Mouse (Mus musculus) hindbrain, postnatal 0 days (tissue): ENCODE measurements around the gene Ccr5. TPM values are rescaled to one million over a fixed set of nuclear protein-coding genes. Genes with fewer than 3 reads are reported as not detected.

Experiments used
- ATAC-seq: fragments of 200-750 bp; cut with Nextera tagmentation; 2 replicates; pipeline ENCODE4 v1.8.0; 2017; ENCODE audit warnings: mild to moderate bottlenecking, moderate TSS enrichment, moderate library complexity
- DNase-seq: peaks from one replicate; pipeline ENCODE4 v3.0.0-alpha.2; 2015; ENCODE audit warnings: low spot score
- H3K27ac ChIP-seq: fragments of 300-500 bp; sonication (generic); 2 replicates; pipeline ENCODE4 v1.5.1; 2014; ENCODE audit warnings: mild to moderate bottlenecking
- H3K27me3 ChIP-seq: fragments of 300-500 bp; sonication (generic); 2 replicates; pipeline ENCODE4 v1.6.1; 2014; ENCODE audit warnings: low read length, mixed read lengths; ENCODE audit not compliant: insufficient read depth
- H3K36me3 ChIP-seq: fragments of 300-500 bp; sonication (generic); 2 replicates; pipeline ENCODE4 v1.6.1; 2014; ENCODE audit warnings: low read length, mixed read lengths; ENCODE audit not compliant: insufficient read depth
- H3K4me1 ChIP-seq: fragments of 300-500 bp; sonication (generic); 2 replicates; pipeline ENCODE4 v1.6.1; 2014; ENCODE audit warnings: antibody characterized with exemption, low read length, mixed read lengths; ENCODE audit not compliant: insufficient read depth
- H3K4me2 ChIP-seq: fragments of 300-500 bp; sonication (generic); 2 replicates; pipeline ENCODE4 v1.6.1; 2014; ENCODE audit warnings: low read depth, mild to moderate bottlenecking, low read length, moderate library complexity, mixed read lengths
- H3K4me3 ChIP-seq: fragments of 300-500 bp; sonication (generic); 2 replicates; pipeline ENCODE4 v1.5.1; 2014; ENCODE audit warnings: low read length
- H3K9ac ChIP-seq: fragments of 300-500 bp; sonication (generic); replicated peaks from 2 replicates; pipeline ENCODE4 v1.6.1; 2014; ENCODE audit warnings: mild to moderate bottlenecking, low read length, moderate library complexity, mixed read lengths
- H3K9me3 ChIP-seq: fragments of 300-500 bp; sonication (generic); 2 replicates; pipeline ENCODE4 v1.6.1; 2016; ENCODE audit warnings: low read length, mixed read lengths
- CTCF ChIP-seq: IDR thresholded peaks from 2 replicates; pipeline ENCODE4 v1.5.1; 2016; ENCODE audit warnings: antibody characterized with exemption, control low read depth, low read depth
- WGBS: fragments of 180-500 bp; shearing (Covaris S2); extraction: QIAGEN DNeasy Blood & Tissue Kit; methylation state at CpG from one replicate; pipeline ENCODE4 v1.1.7; 2014; 5-methylcytosine and 5-hydroxymethylcytosine counted together
- polyA plus RNA-seq: library from polyadenylated mRNA; unstranded; fragments of >200 nt; fragmentation: Nextera tagmentation; extraction: Ambion mirVana; gene quantifications from 2 replicates; pipeline ENCODE4 v1.2.1, GENCODE M21; 2015
- total RNA-seq: library from RNA; depleted of rRNA; stranded (reverse); fragments of >200 nt; gene quantifications from 2 replicates; pipeline ENCODE4 v1.2.3, GENCODE M21; 2014

Ccr5 gene
- total and polyA plus RNA-seq, 2 experiments from 2014 or later, result 0.37 to 0.81 TPM

- TF ChIP-seq CTCF, result no peak
- H3K9ac ChIP-seq, result no peak overlapping the region
- no peaks in the 10 kb centered on the region for H3K4me1 ChIP-seq
- H3K27ac ChIP-seq, result no peak overlapping the region
- ATAC-seq (no peak), DNase-seq (no peak)
- H3K27me3 ChIP-seq, result no peaks in the 10 kb centered on the region
- no peaks in the 10 kb centered on the region for H3K9me3 ChIP-seq
- 65% methylated on average over 1 of the region's 1 CpGs for WGBS
- H3K4me2 ChIP-seq, result no peak overlapping the region
- H3K4me3 ChIP-seq, result no peak overlapping the region
- H3K36me3 ChIP-seq, result no peaks in the 10 kb centered on the region
Observed at GRCm38 (mm10) chr9:124103199-124103598, 18.1 kb upstream of the Ccr5 start.

DNA sequence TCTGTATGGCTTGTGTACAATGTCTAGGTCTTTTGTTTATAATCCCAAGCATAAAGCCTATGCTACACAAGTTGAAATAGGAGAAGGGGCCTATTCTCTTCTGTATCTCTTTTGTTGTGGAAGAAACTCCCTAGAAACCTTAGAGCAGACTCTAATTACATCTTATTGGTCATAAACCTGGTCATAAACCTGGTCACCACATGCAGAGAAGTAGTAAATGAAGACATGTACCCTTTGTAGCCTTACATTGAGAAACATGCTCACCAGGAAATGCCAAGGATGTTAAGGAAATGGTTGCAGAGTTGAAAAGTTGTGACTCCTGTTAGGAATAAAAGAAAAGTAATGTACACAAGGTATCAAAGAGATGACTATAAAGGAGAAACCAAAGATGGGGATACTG, 16.1 kb upstream of the Ccr5 start:
- Histone ChIP-seq H3K36me3 (no peaks in the 10 kb centered on the region), H3K4me1 (no peaks in the 10 kb centered on the region), H3K4me2 (no peak overlapping the region), H3K9ac (no peak overlapping the region), H3K4me3 (no peak overlapping the region), H3K27me3 (no peaks in the 10 kb centered on the region), H3K27ac (no peak overlapping the region), H3K9me3 (no peaks in the 10 kb centered on the region)
- no peak for TF ChIP-seq CTCF
- ATAC-seq (no peak), DNase-seq (no peak)

- Histone ChIP-seq H3K27ac (no peak overlapping the region), H3K4me1 (no peaks in the 10 kb centered on the region), H3K36me3 (no peaks in the 10 kb centered on the region), H3K9me3 (no peaks in the 10 kb centered on the region), H3K27me3 (no peaks in the 10 kb centered on the region), H3K4me3 (no peak overlapping the region), H3K4me2 (no peak overlapping the region), H3K9ac (no peak overlapping the region)
- ATAC-seq, result no peak
- DNase-seq, result no peak
- TF ChIP-seq CTCF, result no peak
Observed at GRCm38 (mm10) chr9:124107232-124107631, 14.1 kb upstream of the Ccr5 start.

DNA sequence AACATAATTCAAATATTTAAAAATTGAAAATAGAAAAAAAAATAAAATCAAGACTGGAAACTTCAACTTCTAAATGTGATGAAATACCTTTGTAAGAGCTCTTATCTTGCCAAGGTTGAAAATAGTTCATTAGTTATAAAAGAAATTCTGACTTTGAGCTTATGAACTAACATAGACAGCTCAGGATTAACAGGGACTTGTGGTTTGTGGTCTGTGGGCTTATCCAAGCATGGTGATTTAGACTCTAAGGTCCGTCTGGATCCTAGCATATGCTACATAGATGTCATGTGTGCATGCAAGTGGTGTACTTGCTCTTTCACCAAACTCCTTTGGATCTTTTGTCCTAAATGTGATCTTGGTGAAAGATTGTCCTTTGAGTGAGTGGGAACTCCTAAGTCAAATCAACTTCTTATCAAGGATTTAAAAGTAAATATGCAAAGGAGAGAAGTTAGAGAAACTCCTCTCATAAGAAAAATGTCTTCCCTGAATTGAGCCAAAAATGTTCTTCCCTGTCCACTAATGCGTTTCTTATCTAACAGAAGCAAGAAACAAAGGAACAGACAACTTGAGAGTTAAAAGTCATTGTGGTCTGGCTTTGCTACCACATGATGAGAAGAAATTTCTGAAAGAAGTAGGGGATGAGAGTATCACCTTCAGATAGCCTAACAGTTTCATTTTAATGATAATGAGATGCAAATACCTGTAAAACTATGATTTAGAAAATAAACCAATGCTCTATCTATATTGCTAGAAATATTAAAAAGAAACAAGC, 12.8 kb upstream of the Ccr5 start:
- ATAC-seq (no peak), DNase-seq (no peak)
- TF ChIP-seq CTCF, result no peak
- H3K9ac ChIP-seq, result no peak overlapping the region
- 67% methylated on average over 2 of the region's 2 CpGs for WGBS
- H3K36me3 ChIP-seq, result no peaks in the 10 kb centered on the region
- no peak overlapping the region for H3K27ac ChIP-seq
- H3K4me1 ChIP-seq, result no peaks in the 10 kb centered on the region
- H3K4me3 ChIP-seq, result no peak overlapping the region
- H3K4me2 ChIP-seq, result no peak overlapping the region
- no peaks in the 10 kb centered on the region for H3K27me3 ChIP-seq
- no peaks in the 10 kb centered on the region for H3K9me3 ChIP-seq

DNA sequence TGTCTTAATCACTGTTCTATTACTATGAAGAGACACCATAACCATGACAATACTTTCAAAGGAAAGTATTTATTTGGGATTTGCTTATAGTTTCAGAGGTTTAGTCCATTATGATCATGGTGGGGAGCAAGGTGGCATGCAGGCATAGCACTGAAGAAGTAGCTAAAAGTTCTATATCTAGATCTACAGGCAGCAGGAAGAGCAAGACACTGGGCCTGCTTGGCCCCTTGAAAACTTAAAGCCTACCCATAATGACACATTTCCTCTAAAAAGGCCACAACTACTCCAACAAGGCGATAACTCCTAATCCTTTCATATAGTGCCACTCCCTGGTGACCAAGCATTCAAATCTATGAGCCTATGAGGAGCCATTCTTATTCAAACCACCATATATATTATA, 9.3 kb upstream of the Ccr5 start:
- Histone ChIP-seq H3K27ac (no peak overlapping the region), H3K9me3 (no peaks in the 10 kb centered on the region), H3K9ac (no peak overlapping the region), H3K4me2 (no peak overlapping the region), H3K27me3 (no peaks in the 10 kb centered on the region), H3K4me1 (no peaks in the 10 kb centered on the region), H3K36me3 (no peaks in the 10 kb centered on the region), H3K4me3 (no peak overlapping the region)
- TF ChIP-seq CTCF, result no peak
- ATAC-seq (no peak), DNase-seq (no peak)
- 88% methylated on average over 1 of the region's 1 CpGs for WGBS

DNA sequence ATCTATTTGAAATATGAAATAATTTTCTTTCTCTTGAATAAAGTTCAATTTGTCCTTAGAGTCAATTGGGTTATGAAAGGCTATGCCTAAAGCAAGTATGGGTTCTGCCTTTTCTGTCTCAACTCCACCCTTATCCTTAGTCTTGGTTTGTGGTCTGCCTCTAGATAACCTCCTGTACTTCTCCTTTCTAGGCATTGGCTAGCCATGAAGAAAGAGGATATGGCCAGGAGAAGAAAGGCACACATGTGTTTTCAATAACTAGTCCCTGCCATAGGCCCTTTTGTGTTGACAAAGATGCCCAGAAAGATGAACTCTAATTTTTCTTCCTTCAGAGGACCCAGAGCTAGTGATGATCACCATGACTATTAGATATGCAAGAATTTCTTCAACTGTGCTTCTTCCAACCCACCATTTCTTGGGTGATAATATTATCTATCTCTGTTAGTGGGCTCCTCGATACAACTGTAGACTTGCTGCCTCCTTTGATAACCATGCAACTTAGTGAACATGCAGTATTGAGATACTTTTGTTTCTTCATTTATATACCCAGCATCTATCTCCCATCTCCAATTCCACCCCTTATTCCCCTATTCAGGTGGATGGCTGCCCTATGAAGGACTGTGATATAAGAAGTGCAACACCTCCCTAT, 8.6 kb upstream of the Ccr5 start:
- no peak for TF ChIP-seq CTCF
- no peak overlapping the region for H3K27ac ChIP-seq
- no peak overlapping the region for H3K4me3 ChIP-seq
- no peak overlapping the region for H3K9ac ChIP-seq
- no peaks in the 10 kb centered on the region for H3K9me3 ChIP-seq
- no peak for ATAC-seq
- H3K4me1 ChIP-seq, result no peaks in the 10 kb centered on the region
- no peak for DNase-seq
- H3K36me3 ChIP-seq, result no peaks in the 10 kb centered on the region
- H3K4me2 ChIP-seq, result no peak overlapping the region
- no peaks in the 10 kb centered on the region for H3K27me3 ChIP-seq
- 92% methylated on average over 1 of the region's 1 CpGs for WGBS

GRCm38 (mm10) chr9:124113777-124114176, 7.6 kb upstream of the Ccr5 start:
- Histone ChIP-seq H3K9me3 (no peaks in the 10 kb centered on the region), H3K4me3 (no peak overlapping the region), H3K36me3 (no peaks in the 10 kb centered on the region), H3K4me1 (no peaks in the 10 kb centered on the region), H3K9ac (no peak overlapping the region), H3K27me3 (no peaks in the 10 kb centered on the region), H3K27ac (no peak overlapping the region), H3K4me2 (no peak overlapping the region)
- TF ChIP-seq CTCF, result no peak
- no peak for ATAC-seq
- no peak for DNase-seq
- WGBS, result 85% methylated on average over 1 of the region's 1 CpGs
